Mouse (Mus musculus): ENCODE results near the gene Nfs1. TPM values are rescaled to one million over a fixed set of nuclear protein-coding genes. Genes with fewer than 3 reads are reported as not detected.

The Nfs1 gene
- polyA plus RNA-seq, 1 experiment from 2014 or later: 29.7 TPM

DNA sequence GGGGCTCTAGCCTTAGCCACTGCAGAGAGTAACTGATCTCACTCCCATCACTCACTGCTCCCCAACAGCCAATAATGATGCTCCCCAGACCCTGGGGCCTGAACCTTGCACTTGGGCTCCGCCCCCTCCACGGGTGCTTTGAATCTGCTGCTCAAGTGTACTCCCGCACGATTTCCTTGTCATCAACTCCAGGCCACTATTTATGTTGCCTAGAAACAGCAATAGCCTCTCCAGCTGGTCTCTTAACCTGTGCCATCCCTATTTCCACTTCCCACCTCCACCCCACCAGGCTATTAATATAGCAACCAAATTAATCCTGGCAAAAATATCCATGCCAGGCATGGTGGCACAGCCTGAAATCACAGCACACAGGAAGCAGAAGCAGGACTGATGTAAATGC, 64.3 kb downstream of the Nfs1 start:
- no peak overlapping the region for H3K4me3 ChIP-seq
- 58% methylated on average over 4 of the region's 4 CpGs for WGBS
- H3K36me3 ChIP-seq: peaks cover 47% of the 10 kb centered on the region
- H3K27me3 ChIP-seq: no peaks in the 10 kb centered on the region
- H3K9ac ChIP-seq: no peak overlapping the region
- ATAC-seq (ENCODE audit: low FRiP score): no peak
- H3K4me2 ChIP-seq (replicated peaks): no peak overlapping the region
- H3K27ac ChIP-seq: no peak overlapping the region
- peaks cover 11% of the 10 kb centered on the region; the same call in 1 of the 2 replicates for H3K4me1 ChIP-seq
- H3K9me3 ChIP-seq (replicated peaks): no peaks in the 10 kb centered on the region

DNA sequence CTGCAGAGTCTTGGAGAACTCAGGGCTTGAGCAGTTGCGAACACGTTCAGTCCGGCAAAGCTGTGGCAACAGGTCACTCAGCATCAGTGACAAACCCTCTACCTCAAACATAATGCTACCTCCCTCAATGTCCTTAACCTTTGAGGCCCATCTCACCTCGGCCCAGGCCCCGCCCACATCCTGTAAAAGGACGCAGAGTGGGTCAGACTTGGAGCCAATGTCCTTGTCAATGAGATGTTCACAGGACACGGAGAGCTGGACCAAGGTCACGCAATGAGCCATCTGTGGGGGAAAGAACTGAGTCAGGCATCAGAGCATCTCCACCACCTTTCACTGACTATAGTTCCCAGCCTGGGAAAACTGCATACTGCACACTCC, 64.8 kb downstream of the Nfs1 start:
- H3K36me3 ChIP-seq: peaks cover 48% of the 10 kb centered on the region
- no peak for ATAC-seq (ENCODE audit: low FRiP score)
- no peak overlapping the region for H3K27ac ChIP-seq
- WGBS: 94% methylated on average over 8 of the region's 8 CpGs
- no peak overlapping the region for H3K4me2 ChIP-seq (replicated peaks)
- H3K4me3 ChIP-seq: no peak overlapping the region
- H3K27me3 ChIP-seq: no peaks in the 10 kb centered on the region
- peaks cover 11% of the 10 kb centered on the region; the same call in 1 of the 2 replicates for H3K4me1 ChIP-seq
- no peaks in the 10 kb centered on the region for H3K9me3 ChIP-seq (replicated peaks)
- no peak overlapping the region for H3K9ac ChIP-seq

DNA sequence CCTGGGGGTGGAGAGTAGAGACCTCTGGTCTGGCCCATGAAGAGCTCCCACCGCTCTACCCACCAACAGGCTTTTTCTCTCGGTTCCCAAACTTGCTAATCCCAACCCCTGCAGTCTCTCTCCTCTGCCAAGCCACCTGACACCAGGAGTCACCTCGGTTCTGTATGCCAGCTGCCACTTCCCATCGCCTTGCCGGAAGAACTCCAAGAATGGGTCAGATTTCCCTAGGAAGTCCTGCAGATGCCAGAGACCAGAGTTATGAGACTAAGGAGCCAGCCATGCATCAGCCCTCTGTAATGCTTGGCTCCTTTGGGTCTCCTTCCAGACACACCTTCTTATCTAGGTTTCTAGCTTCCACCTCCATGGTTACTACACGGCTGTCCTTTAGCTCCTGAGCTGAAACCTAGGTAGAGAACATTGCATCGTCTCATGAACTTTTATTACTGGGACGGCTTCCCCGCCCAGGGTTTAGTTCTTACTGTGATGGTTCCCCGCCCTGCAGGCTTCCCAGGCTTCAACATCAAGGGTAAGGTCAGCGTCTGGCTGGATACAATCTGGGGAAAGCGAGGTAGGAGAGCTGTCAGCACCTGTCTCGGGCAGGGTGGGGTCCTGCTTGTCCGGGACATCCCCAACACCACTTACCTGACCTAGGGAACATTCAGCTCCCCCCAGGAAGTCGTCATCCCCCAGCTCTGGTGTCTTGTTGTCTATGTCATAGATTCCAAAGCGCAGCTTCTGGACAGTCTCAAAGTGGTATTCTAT, 65.4 kb downstream of the Nfs1 start:
- Histone ChIP-seq H3K4me2 (replicated peaks) (no peak overlapping the region), H3K4me3 (no peak overlapping the region), H3K4me1 (peaks cover 11% of the 10 kb centered on the region; the same call in 1 of the 2 replicates), H3K9me3 (replicated peaks) (no peaks in the 10 kb centered on the region), H3K9ac (no peak overlapping the region), H3K27ac (no peak overlapping the region), H3K36me3 (peaks cover 53% of the 10 kb centered on the region), H3K27me3 (no peaks in the 10 kb centered on the region)
- ATAC-seq (ENCODE audit: low FRiP score): no peak
- 95% methylated on average over 16 of the region's 16 CpGs for WGBS

DNA sequence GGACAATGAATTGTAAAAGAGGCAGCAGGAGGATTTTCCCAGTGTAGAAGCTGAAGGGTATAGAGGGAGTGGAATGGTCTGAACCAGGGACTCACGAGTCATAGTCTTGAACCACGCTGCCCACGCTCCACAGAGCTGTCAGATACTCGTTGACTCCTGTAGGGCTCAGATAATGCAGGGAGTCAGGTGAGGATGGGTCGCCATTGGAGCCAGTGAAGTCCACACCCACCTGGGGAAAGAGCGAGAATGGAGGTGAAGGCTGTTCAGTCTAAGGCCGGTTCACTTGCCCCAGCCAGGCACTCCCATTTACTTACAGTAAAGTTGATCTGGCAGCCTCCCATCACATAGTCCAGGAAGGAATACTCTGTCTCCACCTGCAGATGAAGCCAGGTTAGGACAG, 66.5 kb downstream of the Nfs1 start:
- 93% methylated on average over 7 of the region's 7 CpGs for WGBS
- no peak overlapping the region for H3K27ac ChIP-seq
- H3K4me1 ChIP-seq: peaks cover 8% of the 10 kb centered on the region; the same call in 1 of the 2 replicates
- H3K9ac ChIP-seq: no peak overlapping the region
- H3K4me3 ChIP-seq: no peak overlapping the region
- H3K27me3 ChIP-seq: no peaks in the 10 kb centered on the region
- H3K36me3 ChIP-seq: peaks cover 65% of the 10 kb centered on the region
- no peak overlapping the region for H3K4me2 ChIP-seq (replicated peaks)
- H3K9me3 ChIP-seq (replicated peaks): no peaks in the 10 kb centered on the region
- ATAC-seq (ENCODE audit: low FRiP score): no peak

DNA sequence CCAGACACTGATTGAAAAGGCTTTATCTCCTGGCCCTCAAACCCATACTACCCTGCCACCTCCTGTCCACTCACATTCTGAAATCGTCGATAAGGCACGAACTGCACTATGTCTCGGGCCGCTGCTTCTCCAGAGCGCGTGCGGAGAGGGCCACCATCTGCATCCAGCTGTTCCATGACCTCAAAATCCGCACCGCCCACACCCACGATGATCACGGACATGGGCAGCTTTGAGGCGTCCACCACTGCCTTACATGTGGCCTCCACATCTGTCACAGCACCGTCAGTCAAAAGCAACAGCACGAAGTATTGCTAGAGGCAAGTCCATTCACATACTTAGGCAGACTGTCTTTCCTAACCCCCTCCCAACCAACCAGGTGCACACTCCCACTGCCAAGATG, 70.3 kb downstream of the Nfs1 start:
- no peak for ATAC-seq (ENCODE audit: low FRiP score)
- H3K4me2 ChIP-seq (replicated peaks): no peak overlapping the region
- no peaks in the 10 kb centered on the region for H3K4me1 ChIP-seq
- H3K36me3 ChIP-seq: peaks cover 93% of the 10 kb centered on the region
- 95% methylated on average over 15 of the region's 15 CpGs for WGBS
- H3K27ac ChIP-seq: no peak overlapping the region
- no peaks in the 10 kb centered on the region for H3K9me3 ChIP-seq (replicated peaks)
- no peak overlapping the region for H3K4me3 ChIP-seq
- H3K9ac ChIP-seq: no peak overlapping the region
- H3K27me3 ChIP-seq: no peaks in the 10 kb centered on the region

Other genes with a start within 250 kb of the Nfs1 start
- 65.5 and 70.0 TPM in 2 replicates for gene Uqcc1, start 213.9 kb downstream of the Nfs1 start, polyA plus RNA-seq (2016; fragmentation: Nextera tagmentation; extraction: Ambion mirVana)
- not detected in 2 replicates for gene Gm15557, start 203.5 kb downstream of the Nfs1 start, polyA plus RNA-seq (2016; fragmentation: Nextera tagmentation; extraction: Ambion mirVana)
- gene Gdf5, start 198.8 kb downstream of the Nfs1 start, polyA plus RNA-seq (2016; fragmentation: Nextera tagmentation; extraction: Ambion mirVana): 3.6 and 3.8 TPM in 2 replicates
- 26.9 and 27.7 TPM in 2 replicates for gene Cep250, start 187.7 kb downstream of the Nfs1 start, polyA plus RNA-seq (2016; fragmentation: Nextera tagmentation; extraction: Ambion mirVana)
- 1.7 and 2.4 TPM in 2 replicates for gene 6430550D23Rik, start 136.2 kb downstream of the Nfs1 start, polyA plus RNA-seq (2016; fragmentation: Nextera tagmentation; extraction: Ambion mirVana)
- 230 and 257 TPM in 2 replicates for gene Ergic3, start 136.1 kb downstream of the Nfs1 start, polyA plus RNA-seq (2016; fragmentation: Nextera tagmentation; extraction: Ambion mirVana)
- gene Fer1l4, start 91.2 kb downstream of the Nfs1 start, polyA plus RNA-seq (2016; fragmentation: Nextera tagmentation; extraction: Ambion mirVana): 0.37 TPM in 1 of 2 replicates, not detected in the other
- 7.5 and 7.9 TPM in 2 replicates for gene Spag4, start 79.0 kb downstream of the Nfs1 start, polyA plus RNA-seq (2016; fragmentation: Nextera tagmentation; extraction: Ambion mirVana)
- gene Cpne1, start 32.2 kb downstream of the Nfs1 start, polyA plus RNA-seq (2016; fragmentation: Nextera tagmentation; extraction: Ambion mirVana): 48.4 and 52.2 TPM in 2 replicates
- gene Rbm12, start 32.2 kb downstream of the Nfs1 start, polyA plus RNA-seq (2016; fragmentation: Nextera tagmentation; extraction: Ambion mirVana): 38.9 and 39.9 TPM in 2 replicates
- gene Gm28036, start 17.1 kb downstream of the Nfs1 start, polyA plus RNA-seq (2016; fragmentation: Nextera tagmentation; extraction: Ambion mirVana): 20.9 and 34.5 TPM in 2 replicates
- gene Romo1, start 147 bp downstream of the Nfs1 start, polyA plus RNA-seq (2016; fragmentation: Nextera tagmentation; extraction: Ambion mirVana): 363 and 435 TPM in 2 replicates
- gene Rbm39, start 36.1 kb upstream of the Nfs1 start, polyA plus RNA-seq (2016; fragmentation: Nextera tagmentation; extraction: Ambion mirVana): 659 and 670 TPM in 2 replicates
- 95.7 and 97.2 TPM in 2 replicates for gene Phf20, start 52.3 kb upstream of the Nfs1 start, polyA plus RNA-seq (2016; fragmentation: Nextera tagmentation; extraction: Ambion mirVana)
- 6.4 and 6.7 TPM in 2 replicates for gene Cnbd2, start 168.1 kb upstream of the Nfs1 start, polyA plus RNA-seq (2016; fragmentation: Nextera tagmentation; extraction: Ambion mirVana)
- gene Scand1, start 168.5 kb upstream of the Nfs1 start, polyA plus RNA-seq (2016; fragmentation: Nextera tagmentation; extraction: Ambion mirVana): 121 and 126 TPM in 2 replicates